Mouse (Mus musculus) left cerebral cortex, adult 18-20 months (tissue): Measurements from ENCODE around the gene Rexo2. TPM values are rescaled to one million over a fixed set of nuclear protein-coding genes. Genes with fewer than 3 reads are reported as not detected.
"Not testable (repeated sequence)": the region's sequence is repeated elsewhere in the genome, so short reads cannot be mapped to it uniquely, and the experiment has no call there.

Experiments
- DNase-seq, 2 experiments: peaks; one replicate each; pipeline ENCODE4 v3.0.0; 2021 to 2022; ENCODE audit warnings: low spot score in 2 of 2, mixed read lengths in 1 of 2
- total RNA-seq, 2 experiments: library from RNA; stranded (reverse); gene quantifications; 2 replicates each; pipeline ENCODE4 v1.2.3; 2021

The Rexo2 gene
- total RNA-seq, 2 experiments from 2014 or later = 97.6 to 103 TPM

- DNase-seq = no peak
These were observed 6.1 kb downstream of the Rexo2 start for GRCm38 (mm10) chr9:48474367-48474766.

- peak in 1 of 2 experiments; percentile 15 for DNase-seq
These were observed 7.3 kb downstream of the Rexo2 start for GRCm38 (mm10) chr9:48473131-48473530.

GRCm38 (mm10) chr9:48472441-48473025 is 7.9 kb downstream of the Rexo2 start:
- peak; percentile 18 to 36 for DNase-seq

- DNase-seq = not testable (repeated sequence)
These were observed 13.0 kb downstream of the Rexo2 start for GRCm38 (mm10) chr9:48467471-48467870.

GRCm38 (mm10) chr9:48466804-48467203 is 13.6 kb downstream of the Rexo2 start:
- DNase-seq = peak; percentile 37 to 71

- no peak for DNase-seq
These were observed 14.8 kb downstream of the Rexo2 start for GRCm38 (mm10) chr9:48465671-48466070.

- DNase-seq = no peak
These were observed 18.9 kb downstream of the Rexo2 start for GRCm38 (mm10) chr9:48461545-48461944.

GRCm38 (mm10) chr9:48460720-48461119 is 19.7 kb downstream of the Rexo2 start:
- no peak for DNase-seq

- no peak for DNase-seq
These were observed 21.0 kb downstream of the Rexo2 start for GRCm38 (mm10) chr9:48459391-48459790.

GRCm38 (mm10) chr9:48458879-48459278 is 21.5 kb downstream of the Rexo2 start:
- no peak for DNase-seq

- DNase-seq = no peak
These were observed 24.5 kb downstream of the Rexo2 start for GRCm38 (mm10) chr9:48455961-48456360.

GRCm38 (mm10) chr9:48450066-48450465 is 30.4 kb downstream of the Rexo2 start:
- DNase-seq = no peak

GRCm38 (mm10) chr9:48447783-48448209 is 32.6 kb downstream of the Rexo2 start:
- DNase-seq = peak in 1 of 2 experiments; percentile 17

GRCm38 (mm10) chr9:48444821-48445220 is 35.6 kb downstream of the Rexo2 start:
- no peak for DNase-seq

- DNase-seq = no peak
These were observed 36.5 kb downstream of the Rexo2 start for GRCm38 (mm10) chr9:48443873-48444272.

GRCm38 (mm10) chr9:48432449-48432848 is 48.0 kb downstream of the Rexo2 start:
- no peak for DNase-seq

- DNase-seq = no peak
These were observed 53.2 kb downstream of the Rexo2 start for GRCm38 (mm10) chr9:48427176-48427575.

- no peak for DNase-seq
These were observed 57.2 kb downstream of the Rexo2 start for GRCm38 (mm10) chr9:48423256-48423655.

GRCm38 (mm10) chr9:48422382-48422781 is 58.0 kb downstream of the Rexo2 start:
- DNase-seq = no peak

- DNase-seq = no peak
These were observed 58.9 kb downstream of the Rexo2 start for GRCm38 (mm10) chr9:48421561-48421960.

GRCm38 (mm10) chr9:48421029-48421428 is 59.4 kb downstream of the Rexo2 start:
- no peak for DNase-seq

- DNase-seq = no peak
These were observed 60.0 kb downstream of the Rexo2 start for GRCm38 (mm10) chr9:48420437-48420836.

- no peak for DNase-seq
These were observed 61.6 kb downstream of the Rexo2 start for GRCm38 (mm10) chr9:48418829-48419228.
